Mouse (Mus musculus): ENCODE results near the gene Mesp2. TPM values are rescaled to one million over a fixed set of nuclear protein-coding genes. Genes with fewer than 3 reads are reported as not detected.

The Mesp2 gene
- polyA plus RNA-seq (2014; fragmentation: Illumina TruSeq; extraction: RNeasy Lipid Tissue Mini Kit (QIAGEN cat#74804); ENCODE audit: low read depth, low replicate concordance), result 1.1 TPM

GRCm38 (mm10) chr7:79810611-79811506 is at the start of gene Mesp2:
Mesp2 (plus strand) TSS chr7:79810727.

DNA sequence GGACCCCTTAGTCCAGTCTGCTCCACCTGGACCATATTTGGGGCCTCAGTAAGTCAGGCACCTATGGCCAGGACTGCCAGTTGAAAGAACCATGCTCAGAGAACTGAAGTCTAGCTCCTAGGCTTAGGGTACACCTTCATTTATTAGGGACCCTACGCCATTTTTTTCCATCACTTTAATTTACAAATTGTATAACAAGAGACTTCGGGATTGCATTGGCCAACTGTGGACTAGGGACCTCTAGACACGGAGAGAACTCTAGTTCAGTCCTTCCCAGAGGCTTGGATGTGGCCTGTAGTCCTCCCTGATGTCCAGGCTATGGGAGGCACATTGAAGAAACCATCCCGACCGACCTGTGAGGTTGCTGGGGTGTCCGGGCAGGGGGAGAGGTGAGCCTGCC is 16.8 kb upstream of the Mesp2 start, which contains the start of gene Mesp1:
Gene Mesp1 (minus strand): TSS at position 101 of the 400 bp plus-strand sequence.

DNA sequence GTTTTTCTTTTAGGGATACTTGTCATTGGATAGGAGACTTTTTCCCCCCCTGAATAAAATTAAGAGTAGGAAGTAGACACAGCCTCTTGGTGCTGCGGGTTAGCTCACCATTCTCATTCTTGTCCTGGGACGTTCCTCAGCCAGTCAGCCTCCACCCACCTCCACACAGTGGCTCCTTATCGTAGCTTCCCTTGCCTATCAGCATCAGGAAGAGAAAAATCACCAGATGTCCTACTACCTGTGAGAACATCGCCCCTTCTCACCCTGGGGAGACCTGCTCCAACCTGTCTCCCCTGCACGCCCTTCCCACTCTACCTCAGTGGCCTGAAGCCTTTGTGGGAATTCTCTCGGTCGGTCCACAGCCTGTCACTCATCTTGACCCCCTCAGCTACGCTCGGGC is 50.3 kb downstream of the Mesp2 start, which contains the start of gene Anpep:
Gene Anpep (minus strand): TSS at position 249 of the 400 bp plus-strand sequence.

Other genes starting within 250 kb of the Mesp2 start
- 183 TPM for gene Rhcg, start 193.1 kb upstream of the Mesp2 start, polyA plus RNA-seq (2014; fragmentation: Illumina TruSeq; extraction: RNeasy Lipid Tissue Mini Kit (QIAGEN cat#74804); ENCODE audit: low read depth, low replicate concordance)
- 0.32 TPM for gene Ticrr, start 150.5 kb upstream of the Mesp2 start, polyA plus RNA-seq (2014; fragmentation: Illumina TruSeq; extraction: RNeasy Lipid Tissue Mini Kit (QIAGEN cat#74804); ENCODE audit: low read depth, low replicate concordance)
- gene Kif7, start 95.0 kb upstream of the Mesp2 start, polyA plus RNA-seq (2014; fragmentation: Illumina TruSeq; extraction: RNeasy Lipid Tissue Mini Kit (QIAGEN cat#74804); ENCODE audit: low read depth, low replicate concordance), result 2.1 TPM
- 618 TPM for gene Plin1, start 77.8 kb upstream of the Mesp2 start, polyA plus RNA-seq (2014; fragmentation: Illumina TruSeq; extraction: RNeasy Lipid Tissue Mini Kit (QIAGEN cat#74804); ENCODE audit: low read depth, low replicate concordance)
- 41.6 TPM for gene Pex11a, start 67.6 kb upstream of the Mesp2 start, polyA plus RNA-seq (2014; fragmentation: Illumina TruSeq; extraction: RNeasy Lipid Tissue Mini Kit (QIAGEN cat#74804); ENCODE audit: low read depth, low replicate concordance)
- gene Wdr93, start 67.6 kb upstream of the Mesp2 start, polyA plus RNA-seq (2014; fragmentation: Illumina TruSeq; extraction: RNeasy Lipid Tissue Mini Kit (QIAGEN cat#74804); ENCODE audit: low read depth, low replicate concordance), result 3.9 TPM
- gene Mesp1, start 16.9 kb upstream of the Mesp2 start, polyA plus RNA-seq (2014; fragmentation: Illumina TruSeq; extraction: RNeasy Lipid Tissue Mini Kit (QIAGEN cat#74804); ENCODE audit: low read depth, low replicate concordance), result 1.6 TPM
- 17.7 TPM for gene Anpep, start 50.3 kb downstream of the Mesp2 start, polyA plus RNA-seq (2014; fragmentation: Illumina TruSeq; extraction: RNeasy Lipid Tissue Mini Kit (QIAGEN cat#74804); ENCODE audit: low read depth, low replicate concordance)
- gene Ap3s2, start 109.9 kb downstream of the Mesp2 start, polyA plus RNA-seq (2014; fragmentation: Illumina TruSeq; extraction: RNeasy Lipid Tissue Mini Kit (QIAGEN cat#74804); ENCODE audit: low read depth, low replicate concordance), result 12.7 TPM
- gene Arpin, start 124.6 kb downstream of the Mesp2 start, polyA plus RNA-seq (2014; fragmentation: Illumina TruSeq; extraction: RNeasy Lipid Tissue Mini Kit (QIAGEN cat#74804); ENCODE audit: low read depth, low replicate concordance), result 18.0 TPM
- gene Zfp710, start 214.1 kb downstream of the Mesp2 start, polyA plus RNA-seq (2014; fragmentation: Illumina TruSeq; extraction: RNeasy Lipid Tissue Mini Kit (QIAGEN cat#74804); ENCODE audit: low read depth, low replicate concordance), result 12.4 TPM

All from adipose tissue, adult 10 weeks (tissue).